Mouse (Mus musculus) kidney, embryonic 16.5 days (tissue): ENCODE results near the gene Gm10999. TPM values are rescaled to one million over a fixed set of nuclear protein-coding genes. Genes with fewer than 3 reads are reported as not detected.
"Not testable (repeated sequence)": the region's sequence is repeated elsewhere in the genome, so short reads cannot be mapped to it uniquely, and the experiment has no call there.

ENCODE experiments used
- ATAC-seq: fragments of 200-750 bp; cut with Nextera tagmentation; 2 replicates; pipeline ENCODE4 v1.8.0; 2017; ENCODE audit warnings: moderate TSS enrichment; ENCODE audit not compliant: low FRiP score, low TSS enrichment
- H3K27ac ChIP-seq: fragments of 300-500 bp; sonication (generic); 2 replicates; pipeline ENCODE4 v1.5.1; 2014; ENCODE audit warnings: low read length
- H3K27me3 ChIP-seq: fragments of 300-500 bp; sonication (generic); 2 replicates; pipeline ENCODE4 v1.6.1; 2014; ENCODE audit warnings: low read length, control low read depth, mixed read lengths; ENCODE audit not compliant: insufficient read depth
- H3K36me3 ChIP-seq: fragments of 300-500 bp; sonication (generic); 2 replicates; pipeline ENCODE4 v1.6.1; 2014; ENCODE audit warnings: low read length, control low read depth, mixed read lengths; ENCODE audit not compliant: insufficient read depth
- H3K4me1 ChIP-seq: fragments of 300-500 bp; sonication (generic); 2 replicates; pipeline ENCODE4 v1.6.1; 2014; ENCODE audit warnings: low read length, control low read depth, mixed read lengths; ENCODE audit not compliant: insufficient read depth
- H3K4me2 ChIP-seq: fragments of 300-500 bp; sonication (generic); replicated peaks from 2 replicates; pipeline ENCODE4 v1.6.1; 2014; ENCODE audit warnings: low read depth, low read length
- H3K4me3 ChIP-seq: fragments of 300-500 bp; sonication (generic); 2 replicates; pipeline ENCODE4 v1.5.1; 2014; ENCODE audit warnings: mild to moderate bottlenecking, low read length
- H3K9ac ChIP-seq: fragments of 300-500 bp; sonication (generic); replicated peaks from 2 replicates; pipeline ENCODE4 v1.6.1; 2014; ENCODE audit warnings: low read length
- H3K9me3 ChIP-seq: fragments of 300-500 bp; sonication (generic); 2 replicates; pipeline ENCODE4 v1.6.1; 2016; ENCODE audit warnings: low read length, control low read depth
- WGBS: fragments of 180-500 bp; shearing (Covaris S2); extraction: QIAGEN DNeasy Blood & Tissue Kit; methylation state at CpG from one replicate; pipeline ENCODE4 v1.1.7; 2014; 5-methylcytosine and 5-hydroxymethylcytosine counted together
- polyA plus RNA-seq: library from polyadenylated mRNA; unstranded; fragments of >200 nt; fragmentation: Nextera tagmentation; extraction: Ambion mirVana; gene quantifications from 2 replicates; pipeline ENCODE4 v1.2.1, GENCODE M21; 2015

Gm10999 gene
- not detected in 2 replicates for polyA plus RNA-seq

DNA sequence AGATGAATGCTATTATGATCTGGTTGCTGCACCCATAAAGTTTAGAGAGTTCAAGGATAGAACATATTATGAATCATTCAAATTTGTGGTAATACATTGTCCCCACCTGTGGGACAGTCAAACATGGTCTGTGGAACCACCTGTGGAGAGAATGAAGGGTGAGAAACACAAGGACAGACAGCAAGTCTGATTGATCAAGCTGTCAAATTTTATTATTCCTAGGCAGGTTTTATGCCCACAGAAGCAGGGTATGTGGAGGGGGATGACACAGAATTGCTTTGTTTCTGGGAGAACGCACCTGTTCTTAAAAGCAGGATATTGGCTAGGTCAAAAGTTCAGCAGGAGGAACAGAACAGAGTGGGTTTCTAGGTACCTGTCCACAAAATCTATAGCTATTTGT, at the start of gene Gm10999:
TSS of gene Gm10999 (minus strand) at position 101 of the 400 bp plus-strand sequence.
- no peak within 1 kb of the TSS for H3K4me3 ChIP-seq
- no peaks in the 10 kb centered on the region for H3K27me3 ChIP-seq
- 72% methylated on average over 1 of the region's 1 CpGs for WGBS
- no peak within 1 kb of the TSS for H3K4me2 ChIP-seq
- no peak within 1 kb of the TSS for H3K27ac ChIP-seq
- no peak for ATAC-seq
- H3K36me3 ChIP-seq, result no peaks in the 10 kb centered on the region
- H3K4me1 ChIP-seq, result no peaks in the 10 kb centered on the region
- no peaks in the 10 kb centered on the region for H3K9me3 ChIP-seq
- no peak within 1 kb of the TSS for H3K9ac ChIP-seq

DNA sequence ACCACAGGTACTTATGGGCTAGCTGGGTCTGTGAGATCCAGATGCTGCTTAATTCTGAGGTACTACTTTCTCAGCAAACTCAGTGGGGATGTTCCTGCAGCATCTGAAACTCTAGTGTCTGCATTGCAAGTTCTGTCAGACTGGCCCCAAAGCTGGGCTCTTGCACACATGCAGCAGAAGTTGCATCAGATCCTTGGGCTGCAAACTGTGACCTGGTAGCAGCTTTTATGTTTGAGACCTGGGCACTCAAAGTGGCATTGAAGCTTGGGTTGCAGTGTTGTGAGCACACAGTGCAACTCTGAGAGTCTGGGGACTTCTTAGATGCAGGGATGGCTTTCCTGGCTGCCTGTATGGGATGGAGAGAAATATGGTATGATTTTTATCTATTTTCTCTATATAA, 2.0 kb upstream of the Gm10999 start:
- Histone ChIP-seq H3K4me3 (no peak overlapping the region), H3K4me2 (no peak overlapping the region), H3K9ac (no peak overlapping the region), H3K9me3 (no peaks in the 10 kb centered on the region), H3K36me3 (no peaks in the 10 kb centered on the region), H3K27ac (no peak overlapping the region), H3K27me3 (no peaks in the 10 kb centered on the region), H3K4me1 (no peaks in the 10 kb centered on the region)
- ATAC-seq, result no peak

DNA sequence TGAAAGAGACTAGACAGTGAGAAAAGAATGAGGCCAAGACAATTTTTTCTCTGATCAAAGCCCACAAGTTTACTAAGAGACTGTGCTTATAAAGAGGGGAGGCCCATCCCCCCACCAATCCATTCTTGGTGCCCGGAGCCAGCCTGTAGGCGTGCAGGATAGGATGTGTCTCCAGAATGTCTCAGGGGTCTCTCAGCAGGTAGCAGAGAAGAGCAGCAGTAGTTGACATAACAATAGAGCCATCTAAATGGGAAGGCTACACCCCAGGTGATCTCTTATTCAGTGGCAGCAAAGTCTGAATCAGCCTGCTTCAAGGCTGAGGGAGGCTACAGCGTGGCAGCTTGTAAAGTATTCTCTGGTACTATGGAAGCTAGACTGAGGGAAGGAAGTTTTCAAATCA, 15.7 kb downstream of the Gm10999 start:
- WGBS, result 63% methylated on average over 3 of the region's 3 CpGs
- H3K9me3 ChIP-seq, H3K36me3 ChIP-seq, H3K9ac ChIP-seq, H3K4me1 ChIP-seq, ATAC-seq, H3K27ac ChIP-seq, H3K4me3 ChIP-seq, H3K27me3 ChIP-seq, H3K4me2 ChIP-seq: not testable (repeated sequence)

Other genes starting within 250 kb of the Gm10999 start
- not detected in 2 replicates for gene Ccdc7a, start 66.1 kb downstream of the Gm10999 start, polyA plus RNA-seq
- gene Ccdc7b, start 64.5 kb downstream of the Gm10999 start, polyA plus RNA-seq, result not detected in 2 replicates
- gene 2610044O15Rik8, start 102.7 kb upstream of the Gm10999 start, polyA plus RNA-seq, result 26.7 and 28.5 TPM in 2 replicates